Mouse (Mus musculus): ENCODE measurements at regions not wholly inside any gene's neighbourhood (a gene's known extent, or its start where the extent isn't known, plus 50 kb on each side); places are given as distances from the start of the nearest gene placed in this dataset.
A peak's percentile ranks its signal among the peaks of the same experiment; 100 is the strongest.

DNA sequence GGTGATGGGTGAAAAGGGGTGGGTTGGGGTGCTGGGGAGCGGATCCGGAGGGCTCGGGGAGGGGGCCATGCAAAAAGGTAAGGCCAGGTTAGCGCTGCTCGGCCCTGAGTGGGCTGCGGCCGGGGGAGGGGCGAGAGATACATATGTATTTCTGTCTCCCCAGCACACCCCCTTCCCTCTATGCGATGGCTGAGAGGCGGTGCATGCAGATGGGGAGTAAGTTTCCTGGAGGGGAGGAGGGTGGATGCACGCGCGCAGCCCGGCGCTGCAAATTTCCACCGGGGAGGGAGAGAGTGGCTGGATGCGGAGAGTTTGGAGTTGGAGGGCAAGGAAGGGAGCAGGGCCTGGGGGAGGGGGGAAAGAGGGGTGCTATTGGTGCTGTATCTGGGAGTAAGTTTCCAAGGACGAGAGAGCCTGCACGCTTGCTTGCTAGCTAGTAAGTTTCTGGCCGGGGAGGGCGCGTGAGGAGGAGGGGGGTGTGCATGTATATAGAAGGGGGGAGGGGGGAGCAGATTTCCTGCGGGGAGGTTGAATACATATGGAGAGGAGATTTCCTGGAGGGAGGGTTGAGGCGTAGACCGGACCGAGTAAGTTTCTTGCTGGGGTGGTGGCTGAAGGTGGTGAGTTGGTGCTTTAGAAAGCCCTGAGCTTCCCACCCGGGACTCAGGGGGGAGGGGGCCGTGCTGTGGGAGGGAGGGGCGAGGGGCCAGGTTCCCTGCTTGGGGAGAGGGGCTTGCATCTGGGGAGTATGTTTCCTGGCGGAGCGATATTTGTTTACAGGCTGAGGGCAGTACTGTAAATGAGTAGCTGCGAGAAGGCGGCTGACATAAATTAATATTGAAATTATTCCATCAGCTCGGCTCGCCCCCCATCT, 130.8 kb upstream of the Ubr2 start:
- no peaks in the 10 kb centered on the region for H3K36me3 ChIP-seq (ENCODE audit: control insufficient read depth, insufficient read depth, low read length)
- peak overlapping the region; percentile 75 for H3K9ac ChIP-seq (ENCODE audit: low read depth, low read length)
- DNase-seq (ENCODE audit: extremely low read depth, low read depth, low spot score), result no peak
- no peaks in the 10 kb centered on the region for H3K79me2 ChIP-seq (ENCODE audit: control insufficient read depth, insufficient read depth, low read length)
- WGBS, result 4% methylated on average over 35 of the region's 35 CpGs
- H3K4me1 ChIP-seq (ENCODE audit: control insufficient read depth, insufficient read depth, low read length), result 0 out of 2 replicates have a peak, but pooled peaks cover 3% of the 10 kb centered on the region
- no peak overlapping the region for H3K27ac ChIP-seq (replicated peaks; ENCODE audit: insufficient read depth, low read depth, low read length)
- TF ChIP-seq POLR2A (IDR thresholded peaks at IDR 0.05; ENCODE audit: extremely low read depth, insufficient read depth, low read length) (no peak), CTCF (IDR thresholded peaks at IDR 0.05; ENCODE audit: low read depth, low read length) (no peak)
- peak overlapping the region; percentile 76 for H3K4me3 ChIP-seq (ENCODE audit: insufficient read depth, low read depth, low read length)
- peaks cover 9% of the 10 kb centered on the region; the same call in 1 of the 2 replicates for H3K27me3 ChIP-seq (ENCODE audit: control insufficient read depth, insufficient read depth, low read length)

DNA sequence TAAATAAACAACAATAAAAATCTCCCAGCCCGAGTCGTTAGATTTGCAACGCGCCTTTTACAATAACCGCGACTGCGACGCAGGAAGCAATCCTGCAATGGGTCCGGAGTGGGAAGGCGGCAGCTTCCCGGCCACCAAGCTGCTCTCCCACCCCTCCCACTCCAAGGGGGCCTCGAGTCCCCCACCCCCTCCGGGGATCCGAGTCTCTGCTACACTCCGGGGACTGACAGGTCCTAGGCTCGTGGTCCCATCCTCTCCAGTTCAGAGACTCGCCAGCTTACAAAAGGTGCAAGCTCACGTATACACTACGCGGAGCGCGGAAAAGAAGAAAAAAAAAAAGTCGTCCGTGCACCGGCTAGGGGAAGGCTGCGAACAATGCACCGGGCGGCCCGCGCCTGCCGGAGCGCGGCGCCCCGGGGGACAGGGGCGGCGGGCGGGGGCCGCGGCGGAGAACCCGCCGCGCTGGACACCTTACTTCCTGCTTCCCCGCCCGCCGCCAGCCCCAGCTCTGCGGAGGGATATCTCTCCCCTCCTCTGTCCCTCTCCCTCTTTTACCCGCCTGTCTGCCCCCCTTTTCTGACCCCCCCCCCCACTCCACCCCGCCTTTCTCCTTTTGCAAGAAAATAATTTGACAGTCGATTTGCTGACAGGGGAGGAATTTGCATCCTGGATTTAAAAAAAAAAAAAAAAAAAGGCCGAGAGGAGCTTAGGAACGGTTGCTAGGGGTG, 130.0 kb upstream of the Ubr2 start:
- Histone ChIP-seq H3K4me3 (ENCODE audit: insufficient read depth, low read depth, low read length) (peak overlapping the region; percentile 76), H3K79me2 (ENCODE audit: control insufficient read depth, insufficient read depth, low read length) (no peaks in the 10 kb centered on the region), H3K36me3 (ENCODE audit: control insufficient read depth, insufficient read depth, low read length) (no peaks in the 10 kb centered on the region), H3K27me3 (ENCODE audit: control insufficient read depth, insufficient read depth, low read length) (peaks cover 9% of the 10 kb centered on the region; the same call in 1 of the 2 replicates), H3K27ac (replicated peaks; ENCODE audit: insufficient read depth, low read depth, low read length) (peak overlapping the region; percentile 43), H3K4me1 (ENCODE audit: control insufficient read depth, insufficient read depth, low read length) (0 out of 2 replicates have a peak, but pooled peaks cover 3% of the 10 kb centered on the region), H3K9ac (ENCODE audit: low read depth, low read length) (peak overlapping the region; percentile 72)
- WGBS, result 1% methylated on average over 49 of the region's 53 CpGs
- no peak for DNase-seq (ENCODE audit: extremely low read depth, low read depth, low spot score)
- TF ChIP-seq CTCF (IDR thresholded peaks at IDR 0.05; ENCODE audit: low read depth, low read length), result no peak
- no peak for TF ChIP-seq POLR2A (IDR thresholded peaks at IDR 0.05; ENCODE audit: extremely low read depth, insufficient read depth, low read length)

DNA sequence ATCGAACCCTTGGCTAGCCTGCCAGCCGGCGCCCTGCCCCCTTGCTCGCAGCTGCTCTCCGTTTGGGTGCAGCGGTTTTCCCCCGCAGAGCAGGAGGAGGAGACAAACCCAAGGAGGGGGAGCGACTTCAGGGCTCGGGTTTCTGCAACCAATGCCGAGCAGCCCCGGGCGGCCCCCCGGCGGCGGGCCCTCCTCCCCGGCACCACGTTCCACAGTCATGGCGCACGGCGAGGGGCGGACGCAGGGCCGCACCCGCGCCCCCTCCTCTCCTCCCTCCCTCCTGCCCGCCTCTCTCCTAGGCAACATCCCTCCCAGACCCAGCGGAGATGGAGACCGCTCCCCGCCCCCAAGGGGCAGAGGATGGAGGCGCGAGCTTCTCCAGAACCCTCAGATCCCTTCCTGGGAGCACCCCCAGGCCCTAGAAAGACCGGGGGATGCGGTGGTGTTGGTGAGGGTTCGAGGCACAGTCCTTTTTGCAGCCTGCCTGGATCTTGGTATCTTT, 129.4 kb upstream of the Ubr2 start:
- TF ChIP-seq POLR2A (IDR thresholded peaks at IDR 0.05; ENCODE audit: extremely low read depth, insufficient read depth, low read length) (no peak), CTCF (IDR thresholded peaks at IDR 0.05; ENCODE audit: low read depth, low read length) (no peak)
- peak; percentile 9 for DNase-seq (ENCODE audit: extremely low read depth, low read depth, low spot score)

DNA sequence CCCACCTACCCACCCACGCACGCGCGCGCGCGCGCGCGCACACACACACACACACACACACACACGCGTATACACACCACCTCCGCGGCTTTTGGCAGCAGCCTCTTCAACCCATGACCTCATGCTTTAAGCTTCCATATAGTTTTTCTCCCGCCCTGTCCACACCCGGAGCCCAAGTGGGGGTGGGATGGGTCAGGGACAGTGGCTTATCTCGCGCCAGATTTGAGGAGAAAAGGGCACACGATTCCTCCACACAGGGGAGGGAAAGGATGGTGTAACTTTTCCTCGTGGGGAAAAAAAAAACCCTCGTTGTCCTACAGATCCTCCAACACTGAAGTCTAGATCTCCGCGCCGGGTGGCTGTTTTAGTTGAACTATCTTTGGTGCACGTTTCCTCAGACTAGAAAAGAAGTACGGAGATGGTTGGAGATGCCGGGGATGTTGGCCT, 128.8 kb upstream of the Ubr2 start:
- H3K27me3 ChIP-seq (ENCODE audit: control insufficient read depth, insufficient read depth, low read length), result peaks cover 9% of the 10 kb centered on the region; the same call in 1 of the 2 replicates
- no peaks in the 10 kb centered on the region for H3K36me3 ChIP-seq (ENCODE audit: control insufficient read depth, insufficient read depth, low read length)
- H3K79me2 ChIP-seq (ENCODE audit: control insufficient read depth, insufficient read depth, low read length), result no peaks in the 10 kb centered on the region
- WGBS, result 10% methylated on average over 27 of the region's 27 CpGs
- no peak for TF ChIP-seq CTCF (IDR thresholded peaks at IDR 0.05; ENCODE audit: low read depth, low read length)
- no peak for TF ChIP-seq POLR2A (IDR thresholded peaks at IDR 0.05; ENCODE audit: extremely low read depth, insufficient read depth, low read length)
- no peak for DNase-seq (ENCODE audit: extremely low read depth, low read depth, low spot score)
- H3K9ac ChIP-seq (ENCODE audit: low read depth, low read length), result no peak overlapping the region
- no peak overlapping the region for H3K27ac ChIP-seq (replicated peaks; ENCODE audit: insufficient read depth, low read depth, low read length)
- H3K4me3 ChIP-seq (ENCODE audit: insufficient read depth, low read depth, low read length), result peak overlapping the region; percentile 62; the same call in 1 of the 2 replicates
- H3K4me1 ChIP-seq (ENCODE audit: control insufficient read depth, insufficient read depth, low read length), result 0 out of 2 replicates have a peak, but pooled peaks cover 3% of the 10 kb centered on the region

More for the DNA sequence above, 129.4 kb upstream of the Ubr2 start:
- H3K36me3 ChIP-seq (ENCODE audit: control insufficient read depth, insufficient read depth, low read length), result no peaks in the 10 kb centered on the region
- H3K4me1 ChIP-seq (ENCODE audit: control insufficient read depth, insufficient read depth, low read length), result 0 out of 2 replicates have a peak, but pooled peaks cover 3% of the 10 kb centered on the region
- H3K27ac ChIP-seq (replicated peaks; ENCODE audit: insufficient read depth, low read depth, low read length), result peak overlapping the region; percentile 43
- peak overlapping the region; percentile 62 for H3K4me3 ChIP-seq (ENCODE audit: insufficient read depth, low read depth, low read length)
- peak overlapping the region; percentile 72; the same call in 1 of the 2 replicates for H3K9ac ChIP-seq (ENCODE audit: low read depth, low read length)
- WGBS, result 3% methylated on average over 33 of the region's 34 CpGs
- H3K27me3 ChIP-seq (ENCODE audit: control insufficient read depth, insufficient read depth, low read length), result peaks cover 9% of the 10 kb centered on the region; the same call in 1 of the 2 replicates
- no peaks in the 10 kb centered on the region for H3K79me2 ChIP-seq (ENCODE audit: control insufficient read depth, insufficient read depth, low read length)

DNA sequence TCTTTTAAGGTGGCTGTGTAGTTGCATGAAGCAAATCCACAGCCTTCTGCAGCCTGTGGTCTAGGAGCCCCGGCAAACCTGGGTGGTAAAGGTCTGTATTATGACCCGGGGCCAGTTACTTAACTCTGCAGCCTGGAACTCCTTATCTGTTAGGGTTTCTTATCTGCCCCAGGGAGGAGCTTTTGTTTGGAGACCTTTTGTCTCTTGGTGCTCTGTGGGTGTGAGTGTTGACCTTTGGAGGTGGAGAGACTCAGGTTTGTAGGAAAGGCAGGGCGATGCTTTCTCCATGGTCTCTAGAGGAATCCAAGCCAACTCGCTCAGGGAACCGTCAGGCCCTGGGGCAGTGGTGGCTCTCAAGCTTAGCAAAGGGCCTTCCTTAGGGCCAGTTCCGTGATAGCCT, 127.8 kb upstream of the Ubr2 start:
- TF ChIP-seq CTCF (IDR thresholded peaks at IDR 0.05; ENCODE audit: low read depth, low read length) (no peak), POLR2A (IDR thresholded peaks at IDR 0.05; ENCODE audit: extremely low read depth, insufficient read depth, low read length) (no peak)
- DNase-seq (ENCODE audit: extremely low read depth, low read depth, low spot score), result no peak
- Histone ChIP-seq H3K9ac (ENCODE audit: low read depth, low read length) (no peak overlapping the region), H3K4me3 (ENCODE audit: insufficient read depth, low read depth, low read length) (no peak overlapping the region), H3K79me2 (ENCODE audit: control insufficient read depth, insufficient read depth, low read length) (no peaks in the 10 kb centered on the region), H3K27ac (replicated peaks; ENCODE audit: insufficient read depth, low read depth, low read length) (no peak overlapping the region), H3K4me1 (ENCODE audit: control insufficient read depth, insufficient read depth, low read length) (0 out of 2 replicates have a peak, but pooled peaks cover 3% of the 10 kb centered on the region), H3K36me3 (ENCODE audit: control insufficient read depth, insufficient read depth, low read length) (no peaks in the 10 kb centered on the region), H3K27me3 (ENCODE audit: control insufficient read depth, insufficient read depth, low read length) (peaks cover 9% of the 10 kb centered on the region; the same call in 1 of the 2 replicates)
- 66% methylated on average over 6 of the region's 6 CpGs for WGBS

Data from liver, adult 2 months (tissue).